Mouse (Mus musculus) Patski (cell line): ENCODE data around the gene Deup1. TPM values are rescaled to one million over a fixed set of nuclear protein-coding genes. Genes with fewer than 3 reads are reported as not detected.

Source experiments
- ATAC-seq: fragments of 100-300 bp; one replicate; pipeline ENCODE4 v1.8.0; 2021
- CTCF ChIA-PET: fragments of 350-600 bp; sonication (Branson Sonifier 250); formaldehyde crosslinking; loops from one replicate; lab custom pipeline; 2022; ENCODE audit warnings: inconsistent platforms; lab: Charles Lee
- POLR2A ChIA-PET: fragments of 350-600 bp; sonication (Branson Sonifier 250); formaldehyde crosslinking; loops from one replicate; lab custom pipeline; 2022; ENCODE audit warnings: antibody characterized with exemption, inconsistent platforms; lab: Charles Lee
- DNase-seq: peaks from one replicate; pipeline ENCODE4 v3.0.0-alpha.2; 2011; ENCODE audit warnings: low read depth, low spot score
- H3K27me3 ChIP-seq: fragments of 371-371 bp; one replicate; pipeline ENCODE4 v1.5.1; 2021
- CTCF ChIP-seq: fragments of 100-300 bp; IDR thresholded peaks from one replicate; pipeline ENCODE4 v1.5.1; 2021
- in situ Hi-C: fragments of 300-500 bp; cut with MboI; formaldehyde crosslinking; loops from 3 replicates; pipeline ENCODE4 v1.11.1; 2018; ENCODE audit warnings: low pct_unique_long_range_greater_than_20kb, mixed read lengths
- polyA plus RNA-seq: library from polyadenylated mRNA; unstranded; gene quantifications from one replicate; pipeline ENCODE4 v1.2.3, GENCODE M21; 2021

Deup1 gene
- polyA plus RNA-seq, 1 experiment from 2014 or later, result not detected

- ATAC-seq, result no peak
- CTCF ChIA-PET, result no interaction called here
- no peak for TF ChIP-seq CTCF
- DNase-seq, result no peak
- in situ Hi-C loops, result no loop called here
- POLR2A ChIA-PET, result no interaction called here
- H3K27me3 ChIP-seq, result peaks cover 12% of the 10 kb centered on the region
Measured at GRCm38 (mm10) chr9:15594148-15594547, 33.6 kb downstream of the Deup1 start.

GRCm38 (mm10) chr9:15587157-15587854 lies 40.4 kb downstream of the Deup1 start:
- peaks cover 14% of the 10 kb centered on the region for H3K27me3 ChIP-seq
- no peak for DNase-seq
- in situ Hi-C loops, result no loop called here
- ATAC-seq, result no peak
- no peak for TF ChIP-seq CTCF
- ChIA-PET POLR2A (no interaction called here), CTCF (no interaction called here)

- ChIA-PET POLR2A (no interaction called here), CTCF (no interaction called here)
- DNase-seq, result no peak
- in situ Hi-C loops, result no loop called here
- H3K27me3 ChIP-seq, result peaks cover 26% of the 10 kb centered on the region
- ATAC-seq, result no peak
- TF ChIP-seq CTCF, result no peak
Measured at GRCm38 (mm10) chr9:15585956-15586355, 41.8 kb downstream of the Deup1 start.

GRCm38 (mm10) chr9:15584209-15584608 lies 43.5 kb downstream of the Deup1 start:
- in situ Hi-C loops, result no loop called here
- POLR2A ChIA-PET, result no interaction called here
- DNase-seq (no peak), ATAC-seq (no peak)
- CTCF ChIA-PET, result interaction anchor here (1.4 kb wide), 1 partner anchor 15 kb away, joined by 3 read pairs; no protein-coding TSS in a partner anchor
- peaks cover 33% of the 10 kb centered on the region for H3K27me3 ChIP-seq
- TF ChIP-seq CTCF, result no peak

GRCm38 (mm10) chr9:15582026-15582425 lies 45.7 kb downstream of the Deup1 start:
- no peak for TF ChIP-seq CTCF
- DNase-seq, result no peak
- in situ Hi-C loops, result no loop called here
- CTCF ChIA-PET, result no interaction called here
- peaks cover 36% of the 10 kb centered on the region for H3K27me3 ChIP-seq
- POLR2A ChIA-PET, result no interaction called here
- no peak for ATAC-seq

- in situ Hi-C loops, result no loop called here
- ChIA-PET CTCF (no interaction called here), POLR2A (no interaction called here)
- ATAC-seq, result no peak
- H3K27me3 ChIP-seq, result peaks cover 28% of the 10 kb centered on the region
- no peak for TF ChIP-seq CTCF
- DNase-seq, result no peak
Measured at GRCm38 (mm10) chr9:15580176-15580575, 47.6 kb downstream of the Deup1 start.

- DNase-seq (no peak), ATAC-seq (no peak)
- ChIA-PET POLR2A (no interaction called here), CTCF (no interaction called here)
- H3K27me3 ChIP-seq, result peaks cover 28% of the 10 kb centered on the region
- in situ Hi-C loops, result no loop called here
- no peak for TF ChIP-seq CTCF
Measured at GRCm38 (mm10) chr9:15578946-15579345, 48.8 kb downstream of the Deup1 start.

- ATAC-seq (no peak), DNase-seq (no peak)
- TF ChIP-seq CTCF, result no peak
- ChIA-PET POLR2A (no interaction called here), CTCF (no interaction called here)
- in situ Hi-C loops, result no loop called here
- peaks cover 28% of the 10 kb centered on the region for H3K27me3 ChIP-seq
Measured at GRCm38 (mm10) chr9:15578427-15578826, 49.3 kb downstream of the Deup1 start.

GRCm38 (mm10) chr9:15574750-15575454 lies 52.8 kb downstream of the Deup1 start:
- DNase-seq, result no peak
- in situ Hi-C loops, result no loop called here
- no peak for TF ChIP-seq CTCF
- H3K27me3 ChIP-seq, result peaks cover 11% of the 10 kb centered on the region
- no peak for ATAC-seq
- CTCF ChIA-PET, result no interaction called here
- POLR2A ChIA-PET, result interaction anchor here (0.6 kb wide), 1 partner anchor 89 kb away, joined by 3 read pairs; no protein-coding TSS in a partner anchor

- H3K27me3 ChIP-seq, result peaks cover 12% of the 10 kb centered on the region
- CTCF ChIA-PET, result no interaction called here
- DNase-seq (no peak), ATAC-seq (no peak)
- POLR2A ChIA-PET, result no interaction called here
- in situ Hi-C loops, result no loop called here
- TF ChIP-seq CTCF, result no peak
Measured at GRCm38 (mm10) chr9:15562353-15562752, 65.4 kb downstream of the Deup1 start.

GRCm38 (mm10) chr9:15560451-15560850 lies 67.3 kb downstream of the Deup1 start:
- ATAC-seq (no peak), DNase-seq (no peak)
- H3K27me3 ChIP-seq, result no peaks in the 10 kb centered on the region
- in situ Hi-C loops, result no loop called here
- no peak for TF ChIP-seq CTCF
- CTCF ChIA-PET, result interaction anchor here (0.8 kb wide), 1 partner anchor 24 kb away, joined by 3 read pairs; no protein-coding TSS in a partner anchor
- POLR2A ChIA-PET, result no interaction called here
